In the genomic region with DNA sequence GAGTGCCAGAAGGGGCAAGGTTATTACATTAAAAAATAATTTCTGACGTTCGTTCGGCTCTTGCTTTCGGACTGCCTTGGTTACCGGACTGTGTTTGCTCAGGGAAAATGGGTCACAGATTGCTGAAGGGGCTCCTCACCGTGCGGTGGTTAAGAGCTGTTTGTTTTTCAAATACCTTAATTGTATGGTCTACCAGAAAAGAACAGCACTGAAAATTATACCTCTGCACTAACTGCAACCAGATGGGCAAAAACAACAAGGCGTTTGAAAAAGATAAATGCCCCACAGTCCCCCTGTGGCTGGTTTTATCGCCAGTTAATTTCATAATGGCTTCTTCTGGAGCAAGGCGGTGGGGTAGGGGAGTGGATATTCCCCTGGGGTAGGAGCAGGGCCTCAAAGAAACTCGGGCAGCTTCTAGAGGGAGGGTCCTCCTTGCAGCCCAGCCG, we compare ENCODE assay signal across 15 mouse cellular contexts.
DNase-seq lines count a peak whose midpoint lies in the region; ATAC-seq lines count a peak whose summit lies in the region.
"Had no signal": no experiment of that assay in that cellular context is flagged by ENCODE, and none has a peak within 500 bp of the region (broad histone marks: within the 10 kb centered on the region; RNA-seq: fewer than 3 reads in every experiment).

No protein-coding gene starts in this region.

- no peak for ATAC-seq in hindbrain, embryonic 11.5 days (ENCODE audit: low FRiP score)
- no peak for ATAC-seq in hindbrain, embryonic 14.5 days (ENCODE audit: low FRiP score)
- no peak for ATAC-seq in granulocyte monocyte progenitor cell, adult 5-6 weeks (replicated peaks; ENCODE audit: poor library complexity, severe bottlenecking)

- no peak overlapping the region for H3K4me2 ChIP-seq in hindbrain, embryonic 11.5 days (replicated peaks; ENCODE audit: low read depth, low read length)
- no peak overlapping the region for H3K4me2 ChIP-seq in hindbrain, embryonic 14.5 days (replicated peaks)

- no peaks in the 10 kb centered on the region for H3K27me3 ChIP-seq in hindbrain, embryonic 11.5 days (ENCODE audit: control insufficient read depth, insufficient read depth, low read length)
- no peaks in the 10 kb centered on the region for H3K27me3 ChIP-seq in hindbrain, embryonic 14.5 days (ENCODE audit: control insufficient read depth, insufficient read depth, low read length)
- no peaks in the 10 kb centered on the region for H3K27me3 ChIP-seq in limb, embryonic 10.5 days (ENCODE audit: low read depth, poor library complexity, severe bottlenecking)

- no peaks in the 10 kb centered on the region for H3K9me3 ChIP-seq in hindbrain, embryonic 11.5 days (ENCODE audit: control insufficient read depth, low read length)
- no peaks in the 10 kb centered on the region for H3K9me3 ChIP-seq in hindbrain, embryonic 14.5 days (ENCODE audit: control insufficient read depth, low read length)
- H3K9me3 ChIP-seq in limb, embryonic 10.5 days (replicated peaks): no peaks in the 10 kb centered on the region

- no peaks in the 10 kb centered on the region for H3K36me3 ChIP-seq in hindbrain, embryonic 11.5 days (ENCODE audit: control insufficient read depth, insufficient read depth, low read length)
- no peaks in the 10 kb centered on the region for H3K36me3 ChIP-seq in hindbrain, embryonic 14.5 days (replicated peaks; ENCODE audit: control insufficient read depth, insufficient read depth)
- H3K36me3 ChIP-seq in limb, embryonic 10.5 days: no peaks in the 10 kb centered on the region

- H3K4me3 ChIP-seq in hindbrain, embryonic 11.5 days (ENCODE audit: low read depth, low read length): no peak overlapping the region
- no peak overlapping the region for H3K4me3 ChIP-seq in hindbrain, embryonic 14.5 days (replicated peaks; ENCODE audit: low read length)
- H3K4me3 ChIP-seq in limb, embryonic 10.5 days: peak overlapping the region; percentile 11

- no peak overlapping the region for H3K9ac ChIP-seq in hindbrain, embryonic 11.5 days (ENCODE audit: low read depth, low read length)
- H3K9ac ChIP-seq in hindbrain, embryonic 14.5 days: no peak overlapping the region

- H3K4me1 ChIP-seq in hindbrain, embryonic 11.5 days (replicated peaks; ENCODE audit: control insufficient read depth, insufficient read depth, low read length): no peaks in the 10 kb centered on the region
- no peaks in the 10 kb centered on the region for H3K4me1 ChIP-seq in hindbrain, embryonic 14.5 days (replicated peaks; ENCODE audit: control insufficient read depth, insufficient read depth, low read length)
- H3K4me1 ChIP-seq in limb, embryonic 10.5 days: peaks cover 30% of the 10 kb centered on the region

- WGBS in hindbrain, embryonic 11.5 days: 49% methylated on average over 12 of the region's 12 CpGs
- WGBS in hindbrain, embryonic 14.5 days: 60% methylated on average over 12 of the region's 12 CpGs
- WGBS in limb, embryonic 10.5 days: 22% methylated on average over 12 of the region's 12 CpGs

- H3K27ac ChIP-seq in hindbrain, embryonic 11.5 days (ENCODE audit: low read depth, low read length): no peak overlapping the region
- H3K27ac ChIP-seq in hindbrain, embryonic 14.5 days: no peak overlapping the region
- H3K27ac ChIP-seq in limb, embryonic 10.5 days: peak overlapping the region; percentile 74

- DNase-seq in hindbrain, embryonic 11.5 days (ENCODE audit: low spot score): peak; percentile 26
- DNase-seq in hindbrain, embryonic 14.5 days (ENCODE audit: low spot score): no peak
- DNase-seq in MN1 (ENCODE audit: low spot score): peak; percentile 10
- peak; percentile 49 for DNase-seq in embryo, embryonic 9.5 days (ENCODE audit: extremely low spot score)
- DNase-seq in limb, embryonic 10.5 days (ENCODE audit: low spot score): peak; percentile 59
- DNase-seq in Muller cell, postnatal 12 days (ENCODE audit: inconsistent ontology term): no peak
- DNase-seq in urinary bladder, adult 18-20 months (ENCODE audit: low spot score in 2 of 2): no peak
- DNase-seq: adrenal gland, postnatal 10 days; B cell, adult 2 months; cerebellum, adult 8-10 months; kidney, postnatal 25 days; left cerebral cortex, postnatal 4 days; lung, postnatal 14 days; right cerebral cortex, postnatal 14 days had no signal

Comparison
In these comparisons a context has a peak if more than half of its experiments do, and no peak if none do; other contexts are left out.
1. DNase-seq: peak in hindbrain, embryonic 11.5 days (single experiment), MN1 (single experiment), embryo, embryonic 9.5 days (single experiment) and limb, embryonic 10.5 days (single experiment); none in hindbrain, embryonic 14.5 days (single experiment), Muller cell, postnatal 12 days (single experiment) and urinary bladder, adult 18-20 months (0 of 2).